Mouse (Mus musculus) hindbrain, postnatal 0 days (tissue): ENCODE data around the gene Gm29427. TPM values are rescaled to one million over a fixed set of nuclear protein-coding genes. Genes with fewer than 3 reads are reported as not detected.
"Not testable (repeated sequence)": the region's sequence is repeated elsewhere in the genome, so short reads cannot be mapped to it uniquely, and the experiment has no call there.

ENCODE experiments used
- ATAC-seq: fragments of 200-750 bp; cut with Nextera tagmentation; 2 replicates; pipeline ENCODE4 v1.8.0; 2017; ENCODE audit warnings: mild to moderate bottlenecking, moderate TSS enrichment, moderate library complexity
- DNase-seq: peaks from one replicate; pipeline ENCODE4 v3.0.0-alpha.2; 2015; ENCODE audit warnings: low spot score
- H3K27ac ChIP-seq: fragments of 300-500 bp; sonication (generic); 2 replicates; pipeline ENCODE4 v1.5.1; 2014; ENCODE audit warnings: mild to moderate bottlenecking
- H3K27me3 ChIP-seq: fragments of 300-500 bp; sonication (generic); 2 replicates; pipeline ENCODE4 v1.6.1; 2014; ENCODE audit warnings: low read length, mixed read lengths; ENCODE audit not compliant: insufficient read depth
- H3K36me3 ChIP-seq: fragments of 300-500 bp; sonication (generic); 2 replicates; pipeline ENCODE4 v1.6.1; 2014; ENCODE audit warnings: low read length, mixed read lengths; ENCODE audit not compliant: insufficient read depth
- H3K4me1 ChIP-seq: fragments of 300-500 bp; sonication (generic); 2 replicates; pipeline ENCODE4 v1.6.1; 2014; ENCODE audit warnings: antibody characterized with exemption, low read length, mixed read lengths; ENCODE audit not compliant: insufficient read depth
- H3K4me2 ChIP-seq: fragments of 300-500 bp; sonication (generic); 2 replicates; pipeline ENCODE4 v1.6.1; 2014; ENCODE audit warnings: low read depth, mild to moderate bottlenecking, low read length, moderate library complexity, mixed read lengths
- H3K4me3 ChIP-seq: fragments of 300-500 bp; sonication (generic); 2 replicates; pipeline ENCODE4 v1.5.1; 2014; ENCODE audit warnings: low read length
- H3K9ac ChIP-seq: fragments of 300-500 bp; sonication (generic); replicated peaks from 2 replicates; pipeline ENCODE4 v1.6.1; 2014; ENCODE audit warnings: mild to moderate bottlenecking, low read length, moderate library complexity, mixed read lengths
- H3K9me3 ChIP-seq: fragments of 300-500 bp; sonication (generic); 2 replicates; pipeline ENCODE4 v1.6.1; 2016; ENCODE audit warnings: low read length, mixed read lengths
- CTCF ChIP-seq: IDR thresholded peaks from 2 replicates; pipeline ENCODE4 v1.5.1; 2016; ENCODE audit warnings: antibody characterized with exemption, control low read depth, low read depth
- WGBS: fragments of 180-500 bp; shearing (Covaris S2); extraction: QIAGEN DNeasy Blood & Tissue Kit; methylation state at CpG from one replicate; pipeline ENCODE4 v1.1.7; 2014; 5-methylcytosine and 5-hydroxymethylcytosine counted together
- polyA plus RNA-seq: library from polyadenylated mRNA; unstranded; fragments of >200 nt; fragmentation: Nextera tagmentation; extraction: Ambion mirVana; gene quantifications from 2 replicates; pipeline ENCODE4 v1.2.1, GENCODE M21; 2015
- total RNA-seq: library from RNA; depleted of rRNA; stranded (reverse); fragments of >200 nt; gene quantifications from 2 replicates; pipeline ENCODE4 v1.2.3, GENCODE M21; 2014

Gm29427 gene
- total and polyA plus RNA-seq, 2 experiments from 2014 or later: not detected

DNA sequence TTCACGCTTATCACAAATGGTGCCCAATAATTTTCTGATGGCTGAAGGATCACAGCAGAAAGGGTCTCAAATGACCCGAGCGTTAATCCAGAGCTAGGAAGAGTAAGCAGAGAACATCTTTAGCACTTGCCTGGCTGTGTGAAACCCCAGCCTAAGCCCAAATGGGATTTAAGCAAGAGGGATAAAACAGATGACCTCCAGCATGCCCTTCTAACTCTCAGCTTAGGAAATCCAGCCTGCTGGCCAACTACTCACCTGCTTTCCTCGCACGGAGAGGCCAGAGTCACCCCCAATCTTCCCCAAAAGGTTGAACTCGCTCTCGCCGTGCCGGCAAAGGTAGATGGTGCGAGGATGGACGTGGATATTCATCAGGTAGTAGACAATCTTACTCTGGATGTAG is 13.6 kb downstream of the Gm29427 start:
- Histone ChIP-seq H3K9ac (no peak overlapping the region), H3K4me1 (no peaks in the 10 kb centered on the region), H3K36me3 (peaks cover 62% of the 10 kb centered on the region), H3K27me3 (no peaks in the 10 kb centered on the region), H3K9me3 (no peaks in the 10 kb centered on the region), H3K27ac (no peak overlapping the region), H3K4me2 (no peak overlapping the region), H3K4me3 (no peak overlapping the region)
- no peak for DNase-seq
- WGBS: 94% methylated on average over 11 of the region's 11 CpGs
- no peak for ATAC-seq
- TF ChIP-seq CTCF: no peak

DNA sequence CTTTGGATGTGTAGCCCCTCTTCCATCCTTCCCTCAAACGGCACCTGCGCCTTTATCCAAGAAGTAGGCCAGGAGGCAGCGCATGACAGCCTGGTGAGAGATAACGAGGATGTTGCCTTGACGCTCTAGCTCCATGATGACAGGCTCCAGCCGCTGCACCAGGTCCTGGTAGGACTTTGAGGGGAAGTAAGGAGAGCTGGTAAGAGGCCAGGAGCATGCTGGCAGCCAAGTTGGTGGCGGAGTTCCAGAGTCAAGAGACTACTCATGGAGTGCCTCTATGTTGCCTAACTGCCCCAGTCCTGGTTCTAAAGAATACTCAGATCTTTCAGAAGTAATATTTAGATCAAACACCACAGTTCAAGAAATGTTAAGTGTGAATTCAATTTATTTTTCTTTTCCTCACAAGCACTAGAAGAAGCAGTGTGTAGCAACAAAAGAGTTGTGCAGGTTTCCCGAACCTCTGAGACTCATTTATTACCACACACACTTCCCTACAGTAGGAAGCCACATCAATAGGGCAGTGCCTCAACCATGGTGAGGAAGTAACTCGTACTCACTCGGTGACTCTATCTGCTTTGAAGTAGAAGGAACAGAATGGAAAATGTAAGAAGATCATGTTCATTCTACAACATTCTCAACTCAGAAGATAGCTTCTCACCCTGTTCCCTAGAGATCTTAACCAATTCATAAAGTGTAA is 15.5 kb downstream of the Gm29427 start:
- WGBS: 85% methylated on average over 10 of the region's 10 CpGs
- Histone ChIP-seq H3K36me3 (peaks cover 48% of the 10 kb centered on the region), H3K4me2 (no peak overlapping the region), H3K27ac (no peak overlapping the region), H3K27me3 (no peaks in the 10 kb centered on the region), H3K9ac (no peak overlapping the region), H3K4me1 (no peaks in the 10 kb centered on the region), H3K4me3 (no peak overlapping the region), H3K9me3 (no peaks in the 10 kb centered on the region)
- TF ChIP-seq CTCF: no peak
- no peak for ATAC-seq
- no peak for DNase-seq

DNA sequence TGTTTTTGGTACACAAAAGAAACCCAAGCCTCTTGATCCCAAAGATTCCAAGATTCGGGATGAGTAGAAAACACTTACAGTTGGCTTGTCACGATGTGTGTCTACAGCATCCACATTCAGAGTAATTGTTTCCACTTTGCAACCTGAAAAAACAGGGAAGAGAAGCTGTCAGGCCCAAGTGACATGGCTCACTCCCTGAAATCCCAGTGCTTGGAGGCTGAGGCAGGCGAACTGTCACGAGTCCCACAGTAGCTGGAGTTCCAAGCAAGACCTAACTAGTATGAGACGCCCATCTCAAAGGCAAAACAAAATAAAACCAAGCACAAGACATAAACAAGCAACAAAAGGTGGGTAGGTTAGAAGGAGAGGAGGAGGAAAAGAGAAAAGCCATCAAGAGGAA is 17.0 kb downstream of the Gm29427 start:
- H3K9me3 ChIP-seq: no peaks in the 10 kb centered on the region
- TF ChIP-seq CTCF: no peak
- no peak overlapping the region for H3K4me2 ChIP-seq
- 92% methylated on average over 5 of the region's 5 CpGs for WGBS
- no peaks in the 10 kb centered on the region for H3K4me1 ChIP-seq
- no peak overlapping the region for H3K4me3 ChIP-seq
- H3K27ac ChIP-seq: no peak overlapping the region
- peaks cover 46% of the 10 kb centered on the region for H3K36me3 ChIP-seq
- DNase-seq (no peak), ATAC-seq (no peak)
- H3K27me3 ChIP-seq: no peaks in the 10 kb centered on the region
- no peak overlapping the region for H3K9ac ChIP-seq

DNA sequence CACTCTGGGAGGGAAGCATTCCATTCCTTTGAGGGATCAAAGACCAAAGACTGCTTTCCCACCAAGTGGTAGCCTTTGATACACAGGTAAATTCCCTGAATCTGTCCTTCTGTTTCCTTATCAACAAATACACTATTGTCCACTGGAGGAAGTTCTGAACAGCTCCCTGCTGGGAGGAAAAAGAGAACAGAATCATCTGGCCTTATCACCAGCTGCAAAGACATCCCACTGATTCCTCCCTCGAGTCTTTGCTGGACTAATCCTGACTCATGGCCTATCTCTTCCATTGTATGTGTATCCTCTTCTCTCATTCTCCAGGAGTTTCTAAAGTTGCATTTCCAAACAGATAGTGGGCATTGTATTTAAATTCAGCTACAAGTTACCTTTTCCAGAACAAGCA is 31.7 kb downstream of the Gm29427 start:
- Histone ChIP-seq H3K27ac (no peak overlapping the region), H3K36me3 (0 out of 2 replicates have a peak, but pooled peaks cover 5% of the 10 kb centered on the region), H3K9ac (no peak overlapping the region), H3K27me3 (no peaks in the 10 kb centered on the region), H3K9me3 (no peaks in the 10 kb centered on the region), H3K4me1 (no peaks in the 10 kb centered on the region), H3K4me3 (no peak overlapping the region), H3K4me2 (no peak overlapping the region)
- DNase-seq (no peak), ATAC-seq (no peak)
- WGBS: 52% methylated on average over 1 of the region's 1 CpGs
- no peak for TF ChIP-seq CTCF

- H3K36me3 ChIP-seq: no peaks in the 10 kb centered on the region
- no peak overlapping the region for H3K4me3 ChIP-seq
- no peaks in the 10 kb centered on the region for H3K4me1 ChIP-seq
- H3K27me3 ChIP-seq: no peaks in the 10 kb centered on the region
- H3K9me3 ChIP-seq: no peaks in the 10 kb centered on the region
- ATAC-seq: no peak
- no peak overlapping the region for H3K4me2 ChIP-seq
- 77% methylated on average over 6 of the region's 6 CpGs for WGBS
- no peak overlapping the region for H3K9ac ChIP-seq
- no peak for DNase-seq
- no peak overlapping the region for H3K27ac ChIP-seq
- TF ChIP-seq CTCF: no peak
These were observed 33.8 kb downstream of the Gm29427 start for GRCm38 (mm10) chr1:130681656-130682413.

DNA sequence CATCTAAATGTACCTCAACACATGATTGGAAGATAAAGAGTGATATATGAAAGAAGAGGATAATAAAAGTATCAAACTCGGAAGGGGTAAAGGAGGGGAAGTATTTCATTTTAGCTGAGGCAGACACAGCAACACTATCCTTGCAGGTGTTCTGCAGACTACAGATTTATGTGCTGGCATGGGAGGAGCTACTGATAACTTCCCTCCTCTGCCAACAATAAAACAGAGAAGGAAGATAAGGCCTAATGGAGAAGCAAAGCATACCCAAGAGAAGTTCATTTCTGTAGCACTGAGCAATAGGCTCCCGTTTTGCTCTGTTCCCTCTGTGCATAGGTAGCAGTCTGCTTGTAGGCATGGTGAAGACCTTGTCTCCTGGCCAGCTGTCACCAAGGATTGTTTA is 34.5 kb downstream of the Gm29427 start:
- H3K9ac ChIP-seq: no peak overlapping the region
- 88% methylated on average over 2 of the region's 2 CpGs for WGBS
- H3K4me2 ChIP-seq: no peak overlapping the region
- H3K9me3 ChIP-seq: no peaks in the 10 kb centered on the region
- no peak for TF ChIP-seq CTCF
- no peak for DNase-seq
- ATAC-seq: no peak
- H3K36me3 ChIP-seq: no peaks in the 10 kb centered on the region
- H3K27me3 ChIP-seq: no peaks in the 10 kb centered on the region
- H3K4me1 ChIP-seq: no peaks in the 10 kb centered on the region
- H3K27ac ChIP-seq: no peak overlapping the region
- H3K4me3 ChIP-seq: no peak overlapping the region

GRCm38 (mm10) chr1:130678551-130678950 is 37.0 kb downstream of the Gm29427 start:
- WGBS: 89% methylated on average over 2 of the region's 2 CpGs
- Histone ChIP-seq H3K9me3 (no peaks in the 10 kb centered on the region), H3K9ac (no peak overlapping the region), H3K27me3 (no peaks in the 10 kb centered on the region), H3K4me3 (no peak overlapping the region), H3K36me3 (no peaks in the 10 kb centered on the region), H3K4me1 (no peaks in the 10 kb centered on the region), H3K27ac (no peak overlapping the region), H3K4me2 (no peak overlapping the region)
- DNase-seq (no peak), ATAC-seq (no peak)
- TF ChIP-seq CTCF: no peak

GRCm38 (mm10) chr1:130663576-130663975 is 52.0 kb downstream of the Gm29427 start:
- 92% methylated on average over 5 of the region's 5 CpGs for WGBS
- not testable (repeated sequence) for H3K27ac ChIP-seq, H3K27me3 ChIP-seq, H3K36me3 ChIP-seq, H3K4me1 ChIP-seq, H3K9ac ChIP-seq, H3K4me3 ChIP-seq, DNase-seq, ATAC-seq, H3K4me2 ChIP-seq, H3K9me3 ChIP-seq
